Mouse (Mus musculus): ENCODE measurements around the gene Rims3.

GRCm38 (mm10) chr4:120805816-120806215, 48.8 kb upstream of the Rims3 start:
- TF ChIP-seq FLI1 (IDR thresholded peaks at IDR 0.05; ENCODE audit: low read length) (no peak), GATA1 (IDR thresholded peaks at IDR 0.05; ENCODE audit: borderline replicate concordance, low read length) (no peak)

All from megakaryocyte, embryonic 14.5 days (primary cell).